Comparison of ENCODE assay signal across 8 mouse cellular contexts in genomic region chr5:149184844-149185186, GRCm38 (mm10). TPM values are rescaled to one million over a fixed set of nuclear protein-coding genes. Genes with fewer than 3 reads are reported as not detected.
DNase-seq lines count a peak whose midpoint lies in the region; ATAC-seq and TF ChIP-seq lines count a peak whose summit lies in the region.

No protein-coding gene starts in this region.

- ATAC-seq in CD4-positive, CD25-positive, alpha-beta regulatory T cell, adult 4 months, result peak; percentile 54
- ATAC-seq in hematopoietic stem cell, adult 5-6 weeks (replicated peaks in 1 of 2; ENCODE audit: insufficient read depth in 1 of 2, low FRiP score in 2 of 2, low TSS enrichment in 1 of 2, low read depth in 1 of 2, poor library complexity in 2 of 2, severe bottlenecking in 2 of 2), result peak; percentile 43 to 57
- no peak for ATAC-seq in limb, embryonic 14.5 days (ENCODE audit: low FRiP score, low read depth)
- ATAC-seq in midbrain, embryonic 13.5 days, result no peak

- H3K9ac ChIP-seq in limb, embryonic 14.5 days (ENCODE audit: low read depth, low read length, severe bottlenecking), result peak overlapping the region; percentile 72
- peak overlapping the region; percentile 82 for H3K9ac ChIP-seq in midbrain, embryonic 13.5 days (replicated peaks)

- H3K9me3 ChIP-seq in limb, embryonic 14.5 days (ENCODE audit: control insufficient read depth, low read length), result no peaks in the 10 kb centered on the region
- no peaks in the 10 kb centered on the region for H3K9me3 ChIP-seq in midbrain, embryonic 13.5 days

- H3K36me3 ChIP-seq in limb, embryonic 14.5 days (ENCODE audit: control insufficient read depth, insufficient read depth, low read length), result peaks cover 15% of the 10 kb centered on the region
- H3K36me3 ChIP-seq in midbrain, embryonic 13.5 days, result peaks cover 10% of the 10 kb centered on the region

- peak overlapping the region; percentile 83 for H3K27ac ChIP-seq in limb, embryonic 14.5 days (replicated peaks; ENCODE audit: low read depth, low read length)
- H3K27ac ChIP-seq in midbrain, embryonic 13.5 days, result peak overlapping the region; percentile 85

- TF ChIP-seq POLR2A in limb, embryonic 14.5 days (IDR thresholded peaks at IDR 0.05; ENCODE audit: borderline replicate concordance, extremely low read depth, insufficient read depth, insufficient read length), result no peak

- peak; percentile 48 for DNase-seq in gastrocnemius, postnatal 14 days
- no peak for DNase-seq in gastrocnemius, adult 18-20 months (ENCODE audit: low spot score)
- DNase-seq in embryo, embryonic 10.5 days (ENCODE audit: low spot score), result peak; percentile 22
- no peak for DNase-seq in limb, embryonic 14.5 days (ENCODE audit: low spot score)
- DNase-seq in c-Kit-positive CD71-positive TER-119-positive erythroid progenitor cells, embryonic 14.5 days (ENCODE audit: low spot score), result no peak

- no peaks in the 10 kb centered on the region for H3K27me3 ChIP-seq in limb, embryonic 14.5 days (ENCODE audit: control insufficient read depth, insufficient read depth, low read length)
- H3K27me3 ChIP-seq in midbrain, embryonic 13.5 days, result no peaks in the 10 kb centered on the region

- intact Hi-C loops in gastrocnemius, postnatal 14 days (cut with DNase I; ENCODE audit: low total_unique reads), result loop anchor here (5.0 kb wide), 2 partner anchors 133 to 152 kb away; no protein-coding TSS in a partner anchor

- H3K4me1 ChIP-seq in limb, embryonic 14.5 days (ENCODE audit: control insufficient read depth, insufficient read depth, low read length), result peaks cover 13% of the 10 kb centered on the region
- peaks cover 30% of the 10 kb centered on the region for H3K4me1 ChIP-seq in midbrain, embryonic 13.5 days (replicated peaks)

- H3K4me2 ChIP-seq in limb, embryonic 14.5 days (replicated peaks; ENCODE audit: low read depth, low read length, severe bottlenecking), result peak overlapping the region; percentile 64
- H3K4me2 ChIP-seq in midbrain, embryonic 13.5 days (replicated peaks), result peak overlapping the region; percentile 68

- peak overlapping the region; percentile 64 for H3K4me3 ChIP-seq in limb, embryonic 14.5 days (replicated peaks; ENCODE audit: low read length)
- peak overlapping the region; percentile 74 for H3K4me3 ChIP-seq in midbrain, embryonic 13.5 days (replicated peaks)

- 0% methylated on average over 20 of the region's 20 CpGs for WGBS in limb, embryonic 14.5 days
- under 1% methylated on average over 20 of the region's 20 CpGs for WGBS in midbrain, embryonic 13.5 days

RNA-seq across cellular contexts. Expression of gene Hmgb1, which starts 0.5 kb away (rescaled TPM):
- total RNA-seq in gastrocnemius, postnatal 14 days (2021), result 100 to 1,000 TPM; 125 to 131 TPM
- 100 to 1,000 TPM; 100 to 119 TPM for total RNA-seq in gastrocnemius, adult 18-20 months (2021)
- 100 to 1,000 TPM; 359 to 760 TPM for polyA plus RNA-seq in CD4-positive, CD25-positive, alpha-beta regulatory T cell, adult 4 months (2017; shearing (Covaris generic))
- 1,142 and 1,227 TPM in 2 replicates for total RNA-seq in hematopoietic stem cell, adult 5-6 weeks (2017)
- 237 and 577 TPM in 2 replicates for polyA plus RNA-seq in limb, embryonic 14.5 days (2012; rRNA removed)
- 1,456 and 1,457 TPM in 2 replicates for polyA plus RNA-seq in limb, embryonic 14.5 days (2014; fragmentation: Nextera tagmentation; extraction: Ambion mirVana)
- polyA plus RNA-seq in midbrain, embryonic 13.5 days (2015; fragmentation: Nextera tagmentation; extraction: Ambion mirVana), result 1,097 and 1,253 TPM in 2 replicates

RNA-seq across cellular contexts. Expression of gene Uspl1, which starts 0.7 kb away (rescaled TPM):
- 10 to 100 TPM; 18.9 to 20.4 TPM for total RNA-seq in gastrocnemius, postnatal 14 days (2021)
- total RNA-seq in gastrocnemius, adult 18-20 months (2021), result 10 to 100 TPM; 27.4 to 30.9 TPM
- polyA plus RNA-seq in CD4-positive, CD25-positive, alpha-beta regulatory T cell, adult 4 months (2017; shearing (Covaris generic)), result 10 to 100 TPM; 38.6 to 42.6 TPM
- total RNA-seq in hematopoietic stem cell, adult 5-6 weeks (2017), result 42.1 and 59.9 TPM in 2 replicates
- polyA plus RNA-seq in limb, embryonic 14.5 days (2012; rRNA removed), result 27.2 and 27.8 TPM in 2 replicates
- polyA plus RNA-seq in limb, embryonic 14.5 days (2014; fragmentation: Nextera tagmentation; extraction: Ambion mirVana), result 44.8 and 53.3 TPM in 2 replicates
- 64.4 and 64.8 TPM in 2 replicates for polyA plus RNA-seq in midbrain, embryonic 13.5 days (2015; fragmentation: Nextera tagmentation; extraction: Ambion mirVana)

Comparison
In these comparisons a context has a peak if more than half of its experiments do, and no peak if none do; other contexts are left out.
1. DNase-seq: peak in gastrocnemius, postnatal 14 days (single experiment) and embryo, embryonic 10.5 days (single experiment); none in gastrocnemius, adult 18-20 months (single experiment), limb, embryonic 14.5 days (single experiment) and c-Kit-positive CD71-positive TER-119-positive erythroid progenitor cells, embryonic 14.5 days (single experiment).
2. ATAC-seq: peak in CD4-positive, CD25-positive, alpha-beta regulatory T cell, adult 4 months (single experiment) and hematopoietic stem cell, adult 5-6 weeks (2 of 2); none in limb, embryonic 14.5 days (single experiment) and midbrain, embryonic 13.5 days (single experiment).